Mouse (Mus musculus): ENCODE data around the gene Nfatc2. TPM values are rescaled to one million over a fixed set of nuclear protein-coding genes. Genes with fewer than 3 reads are reported as not detected.

Gene Nfatc2
- total RNA-seq (2012; rRNA removed): not detected in 2 replicates
- polyA plus RNA-seq (2012; ENCODE audit: insufficient read depth in 1 of 2, insufficient read length in 2 of 2, low read depth in 1 of 2, low replicate concordance in 2 of 2, missing spikeins in 1 of 2): not detected

DNA sequence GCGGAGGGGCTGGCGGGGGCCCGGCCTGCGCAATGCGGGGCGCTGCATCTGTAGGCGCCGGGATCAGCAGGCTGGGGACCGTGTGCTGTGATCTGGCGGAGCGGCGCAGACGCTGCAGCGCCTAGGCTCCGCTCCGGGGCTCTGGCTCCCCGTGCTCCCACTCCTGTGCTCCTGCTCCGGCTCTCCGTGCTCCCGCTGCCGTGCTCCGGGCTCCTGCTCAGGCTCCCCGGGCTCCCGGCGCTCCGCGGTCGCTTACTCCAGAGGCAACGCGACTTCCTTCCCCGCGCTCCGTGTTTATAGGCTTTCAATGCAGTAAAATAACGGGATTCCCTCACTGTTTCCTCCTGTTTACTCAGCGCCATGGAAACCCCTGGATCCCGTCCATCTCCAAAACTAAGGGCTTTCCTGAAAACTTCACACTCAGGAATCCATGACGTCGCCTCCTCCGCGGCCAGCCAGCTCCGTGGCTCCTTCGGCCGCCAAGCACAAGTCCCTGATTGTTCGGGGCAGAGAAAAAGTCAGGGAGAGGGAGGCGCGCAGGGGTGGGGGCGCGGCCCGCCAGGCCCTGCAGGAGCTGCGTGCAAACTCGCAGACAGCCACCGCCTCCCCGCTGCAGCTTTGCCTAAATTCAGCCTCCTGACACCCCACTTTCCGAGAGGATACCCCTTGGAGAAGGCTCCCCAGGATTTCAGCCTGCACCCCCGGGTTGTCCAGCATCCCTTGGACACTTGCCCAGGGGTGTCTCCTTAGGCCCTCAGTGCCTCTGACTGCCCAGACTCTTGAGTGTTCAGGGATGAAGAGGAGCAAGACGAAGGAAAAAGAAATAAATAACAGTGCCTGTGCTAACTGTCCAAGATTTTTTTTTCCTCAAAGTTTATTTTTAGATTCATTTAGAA, at the start of gene Nfatc2:
Gene Nfatc2 (minus strand): TSS at position 167 of the 896 bp plus-strand sequence.
- no peak within 1 kb of the TSS for H3K27ac ChIP-seq (ENCODE audit: control insufficient read depth, low read depth, low read length)
- no peaks in the 10 kb centered on the region for H3K27me3 ChIP-seq (ENCODE audit: control insufficient read depth in 1 of 2, insufficient read depth in 2 of 2, low read length in 2 of 2)
- no peaks in the 10 kb centered on the region for H3K4me1 ChIP-seq (ENCODE audit: control insufficient read depth in 1 of 2, insufficient read depth in 2 of 2, low read length in 2 of 2)
- no peak for TF ChIP-seq CHD1 (IDR thresholded peaks at IDR 0.05; ENCODE audit: low read depth, low read length)
- no peak for TF ChIP-seq ZC3H11A (IDR thresholded peaks at IDR 0.05; ENCODE audit: low read depth, low read length)
- no peak for TF ChIP-seq UBTF (IDR thresholded peaks at IDR 0.05; ENCODE audit: borderline replicate concordance, insufficient read depth, low read depth, low read length)
- no peak for TF ChIP-seq JUND (IDR thresholded peaks at IDR 0.05; ENCODE audit: low read depth, low read length)
- TF ChIP-seq GABPA (IDR thresholded peaks at IDR 0.05; ENCODE audit: low read depth, low read length): no peak
- no peak for TF ChIP-seq MEF2A (IDR thresholded peaks at IDR 0.05; ENCODE audit: extremely low read depth, insufficient replicate concordance, low read depth, low read length, poor library complexity, severe bottlenecking)
- H3K9me3 ChIP-seq (replicated peaks; ENCODE audit: insufficient read depth, low read length): no peaks in the 10 kb centered on the region
- H3K36me3 ChIP-seq (ENCODE audit: control insufficient read depth in 1 of 2, insufficient read depth in 2 of 2, low read length in 2 of 2): no peaks in the 10 kb centered on the region
- no peaks in the 10 kb centered on the region for H3K79me2 ChIP-seq (ENCODE audit: control insufficient read depth, insufficient read depth, low read length, poor library complexity)
- H3K4me3 ChIP-seq (ENCODE audit: control insufficient read depth in 1 of 2, insufficient read depth in 1 of 2, low read depth in 2 of 2, low read length in 2 of 2): no peak within 1 kb of the TSS
- H3K9ac ChIP-seq (ENCODE audit: control insufficient read depth, low read depth, low read length, poor library complexity, severe bottlenecking): no peak within 1 kb of the TSS
- no peak for DNase-seq (ENCODE audit: low read depth, low spot score)

DNA sequence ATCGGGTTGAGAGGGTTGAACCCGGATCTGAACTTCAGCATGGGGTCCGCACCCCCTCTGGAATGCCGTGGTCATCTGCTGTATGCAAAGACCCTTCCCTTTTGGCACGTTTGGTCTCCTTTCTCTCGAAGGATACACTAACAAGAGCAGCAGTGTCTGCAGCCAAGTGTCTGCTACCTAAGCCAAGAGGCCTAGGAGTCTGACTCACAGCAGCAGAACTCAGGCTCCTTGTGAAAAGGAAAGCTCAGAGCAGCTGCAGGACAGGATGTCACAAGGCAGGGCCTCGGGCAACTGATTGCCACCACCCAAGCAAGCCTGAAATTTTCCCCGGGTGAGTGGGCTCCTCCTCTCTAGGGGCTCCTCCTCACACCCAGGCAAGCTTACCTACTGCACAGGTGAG, 46.7 kb upstream of the Nfatc2 start:
- Histone ChIP-seq H3K9me3 (replicated peaks; ENCODE audit: insufficient read depth, low read length) (no peaks in the 10 kb centered on the region), H3K79me2 (ENCODE audit: control insufficient read depth, insufficient read depth, low read length, poor library complexity) (no peaks in the 10 kb centered on the region), H3K9ac (ENCODE audit: control insufficient read depth, low read depth, low read length, poor library complexity, severe bottlenecking) (no peak overlapping the region), H3K4me1 (ENCODE audit: control insufficient read depth in 1 of 2, insufficient read depth in 2 of 2, low read length in 2 of 2) (no peaks in the 10 kb centered on the region), H3K36me3 (ENCODE audit: control insufficient read depth in 1 of 2, insufficient read depth in 2 of 2, low read length in 2 of 2) (no peaks in the 10 kb centered on the region), H3K4me3 (ENCODE audit: control insufficient read depth in 1 of 2, insufficient read depth in 1 of 2, low read depth in 2 of 2, low read length in 2 of 2) (no peak overlapping the region), H3K27me3 (ENCODE audit: control insufficient read depth in 1 of 2, insufficient read depth in 2 of 2, low read length in 2 of 2) (no peaks in the 10 kb centered on the region), H3K27ac (ENCODE audit: control insufficient read depth, low read depth, low read length) (no peak overlapping the region)
- DNase-seq (ENCODE audit: low read depth, low spot score): no peak
- no peak for TF ChIP-seq TAL1 (IDR thresholded peaks at IDR 0.05; ENCODE audit: low read length)
- no peak for TF ChIP-seq MYC (IDR thresholded peaks at IDR 0.05; ENCODE audit: low read depth, low read length)
- no peak for TF ChIP-seq POLR2AphosphoS5 (IDR thresholded peaks at IDR 0.05; ENCODE audit: borderline replicate concordance, low read depth, low read length)
- no peak for TF ChIP-seq CTCF (IDR thresholded peaks at IDR 0.05 in 2 of 3, conservative IDR thresholded peaks at IDR 0.05 in 1 of 3; ENCODE audit: control insufficient read depth in 1 of 3, insufficient read depth in 1 of 3, low read depth in 2 of 3, low read length in 3 of 3, poor library complexity in 1 of 3, severe bottlenecking in 1 of 3)
- TF ChIP-seq ZC3H11A (IDR thresholded peaks at IDR 0.05; ENCODE audit: low read depth, low read length): no peak
- TF ChIP-seq KAT2A (conservative IDR thresholded peaks at IDR 0.05; ENCODE audit: low read depth, low read length): no peak
- no peak for TF ChIP-seq MAFK (IDR thresholded peaks at IDR 0.05; ENCODE audit: borderline replicate concordance, low read depth, low read length)
- TF ChIP-seq JUND (IDR thresholded peaks at IDR 0.05; ENCODE audit: low read depth, low read length): no peak
- TF ChIP-seq CHD2 (IDR thresholded peaks at IDR 0.05; ENCODE audit: low read length): no peak
- no peak for TF ChIP-seq USF2 (IDR thresholded peaks at IDR 0.05; ENCODE audit: borderline replicate concordance in 1 of 2, insufficient read depth in 1 of 2, low read depth in 1 of 2, low read length in 2 of 2)

Measured in MEL (cell line).